Mouse (Mus musculus) MEL-GATA-1-ER (cell line): ENCODE measurements around the gene Spint4.
"Not testable (repeated sequence)": the region's sequence is repeated elsewhere in the genome, so short reads cannot be mapped to it uniquely, and the experiment has no call there.

Source experiments
- DNase-seq: peaks from one replicate; pipeline ENCODE4 v3.0.0-alpha.2; 2012; ENCODE audit warnings: low read depth; ENCODE audit errors: extremely low read depth

Gene Spint4

GRCm38 (mm10) chr2:164698201-164698600 is at the start of gene Spint4:
Gene Spint4, plus strand, starts transcription at chr2:164698501.
- no peak for DNase-seq

- peak; percentile 25 for DNase-seq
Observed at GRCm38 (mm10) chr2:164655858-164656257, 42.4 kb upstream of the Spint4 start, which contains the start of gene Wfdc10. Gene Wfdc10, plus strand, starts transcription at chr2:164656046.

- DNase-seq = no peak
Observed at GRCm38 (mm10) chr2:164656483-164656882, 41.8 kb upstream of the Spint4 start, which contains the start of gene Wfdc9. Gene Wfdc9, minus strand, starts transcription at chr2:164656583.

DNA sequence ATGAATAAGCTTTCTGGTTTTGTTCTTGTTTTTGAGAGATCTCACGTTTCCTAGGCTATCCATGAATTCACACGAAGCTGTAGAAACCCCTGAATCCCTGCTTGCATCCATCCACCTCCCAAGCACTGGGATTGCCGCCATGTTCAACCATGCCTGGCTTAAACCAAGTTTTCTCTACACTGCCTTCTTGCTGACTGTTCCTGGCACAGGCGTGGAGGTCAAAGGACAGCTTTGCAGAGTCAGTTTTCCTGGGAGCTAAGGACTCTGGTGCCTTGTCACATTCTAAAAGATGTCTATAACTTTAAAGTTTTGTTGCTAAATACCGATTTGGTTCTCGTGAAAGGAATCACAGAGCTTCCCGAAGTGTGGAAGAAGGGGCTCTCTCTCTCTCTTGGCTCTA is 33.5 kb upstream of the Spint4 start:
- no peak for DNase-seq

GRCm38 (mm10) chr2:164670261-164670660 is 28.0 kb upstream of the Spint4 start:
- DNase-seq = peak; percentile 47

- DNase-seq = no peak
Observed at GRCm38 (mm10) chr2:164670938-164671337, 27.4 kb upstream of the Spint4 start.

GRCm38 (mm10) chr2:164673987-164674386 is 24.3 kb upstream of the Spint4 start, which contains the start of gene Wfdc11:
Gene Wfdc11, minus strand, starts transcription at chr2:164674087.
- DNase-seq = no peak

GRCm38 (mm10) chr2:164676103-164676502 is 22.2 kb upstream of the Spint4 start:
- no peak for DNase-seq

- peak; percentile 80 for DNase-seq
Observed at GRCm38 (mm10) chr2:164676916-164677685, 21.2 kb upstream of the Spint4 start.

DNA sequence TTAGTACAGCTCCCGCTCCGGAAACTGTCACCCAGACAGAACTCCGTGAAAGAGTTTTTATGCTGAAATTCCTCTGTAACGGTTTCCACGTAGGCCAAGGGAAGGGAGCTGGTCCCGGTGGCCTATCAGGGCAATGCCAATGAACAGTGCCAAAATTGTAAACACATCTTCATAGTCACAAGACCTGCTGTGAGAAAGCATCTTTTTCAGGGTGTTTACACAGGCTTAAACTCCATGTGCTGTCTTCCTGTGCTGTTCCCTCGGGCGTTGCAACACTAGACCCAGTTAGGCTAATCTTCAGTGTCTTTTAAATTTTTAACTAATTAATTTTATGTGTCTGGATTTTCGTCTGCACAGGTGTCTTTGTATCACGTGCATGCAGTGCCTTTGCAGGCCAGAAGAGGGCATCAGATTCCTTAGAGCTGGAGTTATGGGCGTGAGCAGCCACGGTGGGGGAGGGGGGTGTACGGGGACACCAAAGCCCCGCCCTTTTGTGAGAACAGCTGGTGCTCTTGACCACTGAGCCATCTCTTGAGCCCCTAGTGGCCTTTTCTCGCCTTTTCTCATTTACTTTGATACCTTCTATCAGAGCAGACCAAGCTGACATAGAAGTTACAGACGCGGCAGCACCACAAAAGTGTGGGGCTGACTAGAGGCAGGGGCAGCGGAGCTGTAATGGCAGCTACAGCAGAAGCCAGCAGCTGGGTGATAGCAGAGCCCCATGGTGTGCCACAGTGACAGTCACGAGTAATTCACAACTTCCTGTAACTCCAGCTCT is 19.3 kb upstream of the Spint4 start:
- peak; percentile 18 for DNase-seq

GRCm38 (mm10) chr2:164679906-164680305 is 18.4 kb upstream of the Spint4 start:
- DNase-seq = no peak

GRCm38 (mm10) chr2:164684807-164685206 is 13.5 kb upstream of the Spint4 start, which contains the start of gene Wfdc13:
Gene Wfdc13, plus strand, starts transcription at chr2:164685107.
- DNase-seq = no peak

- DNase-seq = no peak
Observed at GRCm38 (mm10) chr2:164700959-164701358, 2.7 kb downstream of the Spint4 start.

GRCm38 (mm10) chr2:164701761-164702160 is 3.5 kb downstream of the Spint4 start:
- no peak for DNase-seq

DNA sequence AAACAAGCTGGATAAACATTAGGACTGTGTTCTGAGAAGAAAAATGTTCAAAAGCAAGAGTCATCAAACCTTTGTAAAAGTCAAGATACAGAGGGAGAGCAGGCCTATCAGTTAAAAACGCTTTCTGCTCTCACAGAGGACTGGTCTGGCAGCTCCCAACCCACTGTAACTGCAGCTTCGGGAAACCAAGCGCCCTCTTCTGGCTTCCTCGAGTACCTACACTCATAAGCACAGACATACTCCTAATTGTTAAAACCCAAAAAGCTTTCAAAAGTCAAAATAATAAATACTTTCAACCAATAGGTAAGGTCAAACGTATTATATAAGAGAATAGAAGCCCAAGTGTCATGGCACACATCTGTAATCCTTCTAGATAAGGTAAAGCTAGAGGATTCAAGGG is 5.9 kb downstream of the Spint4 start:
- DNase-seq = no peak

GRCm38 (mm10) chr2:164705328-164705727 is 7.0 kb downstream of the Spint4 start:
- no peak for DNase-seq

DNA sequence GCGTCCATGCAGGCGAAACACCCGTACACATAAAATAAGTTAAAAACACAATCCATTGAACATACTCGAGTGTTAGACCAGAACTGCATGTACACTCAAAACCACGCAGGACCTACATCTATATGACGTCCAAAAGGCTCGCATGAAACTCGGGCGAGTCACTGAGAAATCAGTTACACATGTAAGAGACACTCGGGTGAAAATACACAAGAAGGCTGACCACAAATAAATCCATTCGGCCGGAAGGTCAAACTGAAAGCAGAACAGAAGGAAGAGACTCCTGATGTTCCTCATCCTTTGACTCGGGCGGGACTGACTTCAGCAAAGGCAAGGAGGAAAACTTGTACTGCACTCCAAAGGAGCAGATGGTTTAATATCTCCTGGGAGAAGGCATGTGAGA is 7.7 kb downstream of the Spint4 start:
- no peak for DNase-seq

DNA sequence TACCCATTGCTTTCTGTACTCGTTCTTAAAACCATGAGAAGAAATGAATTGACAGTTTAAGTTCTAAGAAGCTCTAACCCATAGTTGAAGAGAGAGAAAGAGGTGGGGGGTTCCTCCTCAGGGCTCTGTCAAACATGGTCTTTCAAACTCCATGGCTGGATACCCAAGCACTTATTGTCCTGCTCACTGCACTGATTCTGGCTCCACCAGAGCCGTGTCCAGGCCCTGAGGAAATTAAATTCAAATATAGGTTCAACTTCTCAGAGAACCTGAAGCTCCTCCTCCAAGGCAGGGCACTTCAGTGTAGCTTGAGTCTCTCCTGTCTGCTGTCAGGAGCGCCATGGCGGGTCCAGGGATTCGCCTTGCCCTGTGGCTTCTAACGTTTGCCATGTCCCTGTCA is 16.7 kb downstream of the Spint4 start, which contains the start of gene Spint5:
Gene Spint5, plus strand, starts transcription at position 301 of the 400 bp plus-strand sequence.
- no peak for DNase-seq

- not testable (repeated sequence) for DNase-seq
Observed at GRCm38 (mm10) chr2:164716194-164716786, 18.0 kb downstream of the Spint4 start.

DNA sequence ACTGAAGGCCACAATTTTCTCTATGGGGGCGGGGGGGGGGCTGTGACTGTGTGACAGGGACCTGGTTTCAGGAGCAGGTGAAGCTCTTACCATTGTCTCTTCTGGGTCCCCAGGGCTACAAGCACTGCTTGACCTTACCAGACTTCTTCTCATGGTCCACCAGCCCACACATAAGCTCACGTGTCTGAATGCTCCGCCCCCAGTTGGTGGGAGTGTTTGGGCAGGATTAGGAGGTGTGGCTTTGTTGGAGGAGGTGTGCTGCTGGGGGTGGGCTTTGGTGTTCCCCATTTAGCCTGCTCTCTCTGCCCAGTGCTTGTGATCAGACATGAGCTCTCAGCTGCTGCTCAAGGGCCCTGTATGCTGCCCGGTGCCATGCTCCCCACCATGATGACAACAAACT is 25.0 kb downstream of the Spint4 start:
- DNase-seq = no peak

DNA sequence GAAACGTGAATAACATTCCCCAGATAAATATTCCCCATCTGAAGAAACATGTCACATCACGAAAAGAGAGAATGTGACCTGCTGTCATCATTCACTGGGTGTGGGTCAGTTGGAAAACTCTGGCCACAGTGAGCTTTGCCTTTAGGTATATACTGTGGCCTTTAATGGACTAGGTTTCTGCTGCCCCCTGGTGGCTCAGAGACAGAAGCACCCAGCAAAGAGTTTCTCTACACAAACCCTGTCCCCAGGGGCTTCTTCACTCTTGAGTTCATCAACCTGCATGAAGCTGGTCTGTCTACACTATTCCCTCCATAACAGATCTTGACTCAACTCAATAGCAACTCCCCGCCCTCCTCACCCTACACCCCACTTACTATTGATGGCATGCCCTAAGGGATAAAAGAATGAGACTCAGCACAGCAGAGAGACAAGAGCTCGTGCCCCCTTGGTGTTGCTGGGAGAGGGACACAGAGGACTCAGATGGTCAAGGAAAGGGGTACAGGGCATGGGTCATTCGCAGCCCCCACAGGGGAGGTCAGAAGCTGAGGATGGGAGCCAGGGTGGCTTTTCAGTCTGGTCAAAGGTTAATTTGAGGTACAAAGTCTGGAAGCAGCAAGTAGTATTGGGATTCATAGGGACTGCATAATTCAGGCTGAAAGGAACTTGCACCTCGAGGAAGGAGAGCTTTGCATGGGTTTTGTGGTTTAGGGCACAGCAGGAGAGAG is 27.8 kb downstream of the Spint4 start:
- no peak for DNase-seq
